30 mouse cellular contexts compared by ENCODE assay signal in genomic region chr6:34174715-34175114, GRCm38 (mm10). TPM values are rescaled to one million over a fixed set of nuclear protein-coding genes. Genes with fewer than 3 reads are reported as not detected.
DNase-seq lines count a peak whose midpoint lies in the region; ATAC-seq and TF ChIP-seq lines count a peak whose summit lies in the region.
"Had no signal": no experiment of that assay in that cellular context is flagged by ENCODE, and none has a peak within 500 bp of the region (broad histone marks: within the 10 kb centered on the region; RNA-seq: fewer than 3 reads in every experiment).

No protein-coding gene starts in this region.

- H3K79me2 ChIP-seq in MEL (ENCODE audit: control insufficient read depth, insufficient read depth, low read length, poor library complexity) = peaks cover 7% of the 10 kb centered on the region; the same call in 1 of the 2 replicates

- H3K4me1 ChIP-seq in kidney, adult 2 months (ENCODE audit: control insufficient read depth, insufficient read depth, low read length) = peaks cover 42% of the 10 kb centered on the region
- peaks cover 3% of the 10 kb centered on the region; the same call in 1 of the 2 replicates for H3K4me1 ChIP-seq in lung, embryonic 14.5 days (ENCODE audit: insufficient read depth)
- H3K4me1 ChIP-seq in lung, postnatal 0 days (ENCODE audit: insufficient read depth, low read depth, low read length) = no peaks in the 10 kb centered on the region
- H3K4me1 ChIP-seq in MEL (ENCODE audit: control insufficient read depth in 1 of 2, insufficient read depth in 2 of 2, low read length in 2 of 2) = peaks cover 5 to 20% of the 10 kb centered on the region in 2 experiments
- H3K4me1 ChIP-seq in stomach, postnatal 0 days (replicated peaks; ENCODE audit: control insufficient read depth, insufficient read depth) = no peaks in the 10 kb centered on the region
- H3K4me1 ChIP-seq: stomach, embryonic 15.5 days had no signal

- H3K4me3 ChIP-seq in kidney, adult 2 months (ENCODE audit: insufficient read depth, low read depth, low read length) = no peak overlapping the region
- no peak overlapping the region for H3K4me3 ChIP-seq in lung, embryonic 14.5 days (ENCODE audit: low read depth, low read length)
- H3K4me3 ChIP-seq in lung, postnatal 0 days (ENCODE audit: low read depth, low read length) = no peak overlapping the region
- no peak overlapping the region for H3K4me3 ChIP-seq in MEL (ENCODE audit: control insufficient read depth in 1 of 2, insufficient read depth in 1 of 2, low read depth in 2 of 2, low read length in 2 of 2)
- no peak overlapping the region for H3K4me3 ChIP-seq in stomach, postnatal 0 days (ENCODE audit: low read depth, low read length)
- H3K4me3 ChIP-seq: embryonic facial prominence, embryonic 10.5 days; embryonic facial prominence, embryonic 15.5 days; forebrain, embryonic 12.5 days; heart, embryonic 15.5 days; midbrain, embryonic 10.5 days; midbrain, embryonic 15.5 days; neural tube, embryonic 15.5 days; stomach, embryonic 15.5 days had no signal

- H3K27ac ChIP-seq in kidney, adult 2 months (ENCODE audit: insufficient read depth, low read depth, low read length) = peak overlapping the region; percentile 58; the same call in 1 of the 2 replicates
- no peak overlapping the region for H3K27ac ChIP-seq in lung, embryonic 14.5 days (ENCODE audit: low read depth)
- H3K27ac ChIP-seq in lung, postnatal 0 days (ENCODE audit: low read length) = no peak overlapping the region
- H3K27ac ChIP-seq in MEL (ENCODE audit: control insufficient read depth, low read depth, low read length) = no peak overlapping the region
- H3K27ac ChIP-seq in stomach, postnatal 0 days (replicated peaks) = no peak overlapping the region
- H3K27ac ChIP-seq: embryonic facial prominence, embryonic 10.5 days; embryonic facial prominence, embryonic 15.5 days; forebrain, embryonic 12.5 days; heart, embryonic 10.5 days; heart, embryonic 15.5 days; liver, embryonic 14.5 days; midbrain, embryonic 10.5 days; midbrain, embryonic 15.5 days; neural tube, embryonic 15.5 days; stomach, embryonic 15.5 days had no signal

- no peak for TF ChIP-seq RAD21 in MEL (IDR thresholded peaks at IDR 0.05; ENCODE audit: low read depth, low read length)

- peak overlapping the region; percentile 8; the same call in 1 of the 2 replicates for H3K4me2 ChIP-seq in lung, embryonic 14.5 days
- no peak overlapping the region for H3K4me2 ChIP-seq in lung, postnatal 0 days (replicated peaks; ENCODE audit: low read depth, low read length)
- 0 out of 2 replicates have a peak overlapping the region, but pooled peaks have one; percentile 3 for H3K4me2 ChIP-seq in stomach, postnatal 0 days (replicated peaks; ENCODE audit: low read depth)
- H3K4me2 ChIP-seq: embryonic facial prominence, embryonic 15.5 days; forebrain, embryonic 12.5 days; midbrain, embryonic 15.5 days; neural tube, embryonic 15.5 days; stomach, embryonic 15.5 days had no signal

- H3K27me3 ChIP-seq in kidney, adult 2 months (replicated peaks; ENCODE audit: control insufficient read depth, insufficient read depth, low read length) = no peaks in the 10 kb centered on the region
- no peaks in the 10 kb centered on the region for H3K27me3 ChIP-seq in lung, embryonic 14.5 days (ENCODE audit: insufficient read depth, low read length)
- H3K27me3 ChIP-seq in lung, postnatal 0 days (replicated peaks; ENCODE audit: insufficient read depth, low read length) = no peaks in the 10 kb centered on the region
- H3K27me3 ChIP-seq in MEL (ENCODE audit: control insufficient read depth in 1 of 2, insufficient read depth in 2 of 2, low read length in 2 of 2) = no peaks in the 10 kb centered on the region
- H3K27me3 ChIP-seq in stomach, postnatal 0 days (ENCODE audit: control insufficient read depth, insufficient read depth, low read length) = no peaks in the 10 kb centered on the region
- H3K27me3 ChIP-seq: embryonic facial prominence, embryonic 15.5 days; forebrain, embryonic 12.5 days; heart, embryonic 15.5 days; midbrain, embryonic 15.5 days; neural tube, embryonic 15.5 days; stomach, embryonic 15.5 days had no signal

- no peak for TF ChIP-seq EP300 in lung, postnatal 0 days (IDR thresholded peaks at IDR 0.05)
- TF ChIP-seq EP300 in MEL (IDR thresholded peaks at IDR 0.05; ENCODE audit: low read depth in 1 of 2, low read length in 2 of 2) = no peak
- no peak for TF ChIP-seq EP300 in stomach, postnatal 0 days (optimal IDR thresholded peaks at IDR 0.05)

- WGBS in kidney, adult 2 months = 54% methylated on average over 8 of the region's 8 CpGs
- WGBS in lung, embryonic 14.5 days = 42% methylated on average over 8 of the region's 8 CpGs
- WGBS in lung, postnatal 0 days = 38% methylated on average over 8 of the region's 8 CpGs
- 45% methylated on average over 8 of the region's 8 CpGs for WGBS in stomach, postnatal 0 days

- H3K9ac ChIP-seq in lung, embryonic 14.5 days = no peak overlapping the region
- H3K9ac ChIP-seq in lung, postnatal 0 days (replicated peaks; ENCODE audit: low read depth) = no peak overlapping the region
- H3K9ac ChIP-seq in MEL (ENCODE audit: control insufficient read depth, low read depth, low read length, poor library complexity, severe bottlenecking) = no peak overlapping the region
- H3K9ac ChIP-seq in stomach, postnatal 0 days (ENCODE audit: low read length) = no peak overlapping the region
- H3K9ac ChIP-seq: embryonic facial prominence, embryonic 15.5 days; forebrain, embryonic 12.5 days; forebrain, postnatal 0 days; heart, embryonic 15.5 days; midbrain, embryonic 15.5 days; neural tube, embryonic 15.5 days; stomach, embryonic 15.5 days had no signal

- no peak for ATAC-seq in lung, embryonic 14.5 days (ENCODE audit: insufficient read depth)
- no peak for ATAC-seq in lung, postnatal 0 days
- ATAC-seq in stomach, postnatal 0 days (ENCODE audit: low FRiP score, low TSS enrichment) = no peak
- ATAC-seq: CD4-positive, CD25-positive, alpha-beta regulatory T cell, adult 4 months; forebrain, postnatal 0 days; midbrain, embryonic 15.5 days had no signal

- H3K9me3 ChIP-seq in lung, embryonic 14.5 days (ENCODE audit: low read depth, low read length) = no peaks in the 10 kb centered on the region
- no peaks in the 10 kb centered on the region for H3K9me3 ChIP-seq in lung, postnatal 0 days (ENCODE audit: low read length)
- H3K9me3 ChIP-seq in MEL (replicated peaks; ENCODE audit: insufficient read depth, low read length) = no peaks in the 10 kb centered on the region
- no peaks in the 10 kb centered on the region for H3K9me3 ChIP-seq in stomach, postnatal 0 days (ENCODE audit: control insufficient read depth, low read length)
- H3K9me3 ChIP-seq: embryonic facial prominence, embryonic 10.5 days; embryonic facial prominence, embryonic 15.5 days; forebrain, embryonic 12.5 days; heart, embryonic 10.5 days; heart, embryonic 15.5 days; midbrain, embryonic 10.5 days; midbrain, embryonic 15.5 days; neural tube, embryonic 15.5 days; stomach, embryonic 15.5 days had no signal

- no peak for DNase-seq in kidney, adult 2 months
- DNase-seq in kidney, adult 18-20 months = no peak
- no peak for DNase-seq in lung, embryonic 14.5 days
- DNase-seq in lung, postnatal 0 days (ENCODE audit: low spot score) = no peak
- DNase-seq in MEL (ENCODE audit: low read depth, low spot score) = no peak
- DNase-seq in stomach, postnatal 0 days (ENCODE audit: low spot score) = no peak
- DNase-seq in frontal cortex, adult 2 months (ENCODE audit: extremely low spot score in 1 of 2, low spot score in 1 of 2) = no peak
- DNase-seq: adrenal gland, adult 2 months; cerebellum, adult 2 months; cerebellum, postnatal 14 days; forebrain, postnatal 0 days; gastrocnemius, postnatal 10 days; heart, adult 11 months; kidney, adult 9 months; layer of hippocampus, postnatal 36 days; left cerebral cortex, postnatal 4 days; lung, adult 2 months; right cerebral cortex, postnatal 25 days; thymus, postnatal 36 days had no signal

- TF ChIP-seq POLR2A in kidney, adult 2 months (IDR thresholded peaks at IDR 0.05; ENCODE audit: low read depth, low read length) = no peak
- TF ChIP-seq POLR2A in MEL (IDR thresholded peaks at IDR 0.05; ENCODE audit: control insufficient read depth in 1 of 2, insufficient read depth in 1 of 2, low read depth in 1 of 2, low read length in 2 of 2, poor library complexity in 1 of 2) = no peak

- no peaks in the 10 kb centered on the region for H3K36me3 ChIP-seq in kidney, adult 2 months (ENCODE audit: control insufficient read depth, insufficient read depth, low read length)
- peaks cover 14% of the 10 kb centered on the region; the same call in 1 of the 2 replicates for H3K36me3 ChIP-seq in lung, embryonic 14.5 days (ENCODE audit: insufficient read depth)
- H3K36me3 ChIP-seq in lung, postnatal 0 days (ENCODE audit: insufficient read depth, low read length) = peaks cover under 1% of the 10 kb centered on the region; the same call in 1 of the 2 replicates
- H3K36me3 ChIP-seq in MEL (ENCODE audit: control insufficient read depth in 1 of 2, insufficient read depth in 2 of 2, low read length in 2 of 2) = peaks cover 0 to 14% of the 10 kb centered on the region in 2 experiments; a peak in 2 of 4 replicates
- H3K36me3 ChIP-seq in stomach, postnatal 0 days (ENCODE audit: control insufficient read depth, insufficient read depth, low read length) = no peaks in the 10 kb centered on the region
- H3K36me3 ChIP-seq: neural tube, embryonic 15.5 days; stomach, embryonic 15.5 days had no signal

- no peak for TF ChIP-seq CTCF in kidney, adult 2 months (conservative IDR thresholded peaks at IDR 0.05; ENCODE audit: insufficient read depth, insufficient read length, low read depth, low read length)
- TF ChIP-seq CTCF in lung, embryonic 14.5 days (IDR thresholded peaks at IDR 0.05; ENCODE audit: low read depth) = no peak
- TF ChIP-seq CTCF in lung, postnatal 0 days (IDR thresholded peaks at IDR 0.05) = no peak
- TF ChIP-seq CTCF in MEL (IDR thresholded peaks at IDR 0.05 in 2 of 3, conservative IDR thresholded peaks at IDR 0.05 in 1 of 3; ENCODE audit: control insufficient read depth in 1 of 3, insufficient read depth in 1 of 3, low read depth in 2 of 3, low read length in 3 of 3, poor library complexity in 1 of 3, severe bottlenecking in 1 of 3) = no peak
- TF ChIP-seq CTCF in stomach, postnatal 0 days (IDR thresholded peaks at IDR 0.05; ENCODE audit: low read depth) = no peak

TF ChIP-seq in MEL, 35 proteins besides CTCF, POLR2A, EP300 and RAD21 (continues in another document):
- TF ChIP-seq UBTF (IDR thresholded peaks at IDR 0.05; ENCODE audit: borderline replicate concordance, insufficient read depth, low read depth, low read length) (no peak), CHD2 (IDR thresholded peaks at IDR 0.05; ENCODE audit: low read length) (no peak)

RNA-seq across cellular contexts. Expression of gene Slc35b4, which starts 2.2 kb away (rescaled TPM):
- polyA plus RNA-seq in kidney, adult 2 months (2012; rRNA removed) = 88.5 and 90.9 TPM in 2 replicates
- 71.2 and 74.2 TPM in 2 replicates for polyA plus RNA-seq in lung, embryonic 14.5 days (2014; fragmentation: Nextera tagmentation; extraction: Ambion mirVana)
- polyA plus RNA-seq in lung, postnatal 0 days (2015; fragmentation: Nextera tagmentation; extraction: Ambion mirVana) = 24.3 and 24.6 TPM in 2 replicates
- total RNA-seq in MEL (2012; rRNA removed) = 5.4 and 6.1 TPM in 2 replicates
- 10 to 100 TPM in 1 of 2 experiments, not detected in 1; 10.7 TPM for polyA plus RNA-seq in MEL (2012; ENCODE audit: insufficient read depth in 1 of 2, insufficient read length in 2 of 2, low read depth in 1 of 2, low replicate concordance in 2 of 2, missing spikeins in 1 of 2)
- polyA plus RNA-seq in stomach, postnatal 0 days (2015; fragmentation: Nextera tagmentation; extraction: Ambion mirVana) = 17.2 and 18.7 TPM in 2 replicates
- polyA plus RNA-seq in frontal cortex, adult 2 months (2012; rRNA removed) = 47.1 and 52.6 TPM in 2 replicates
